Mouse (Mus musculus) T-helper 17 cell (primary cell): Measurements from ENCODE around the gene Map2.

Experiments used
- in situ Hi-C, 2 experiments: fragments of 300-600 bp; cut with MboI, MseI; formaldehyde crosslinking; loops; 1 replicate in 1 of 2; 2 replicates in 1 of 2; pipeline ENCODE4 v1.15.1; 2025; ENCODE audit warnings: high pct_unique_total_duplicates in 2 of 2

Gene Map2

DNA sequence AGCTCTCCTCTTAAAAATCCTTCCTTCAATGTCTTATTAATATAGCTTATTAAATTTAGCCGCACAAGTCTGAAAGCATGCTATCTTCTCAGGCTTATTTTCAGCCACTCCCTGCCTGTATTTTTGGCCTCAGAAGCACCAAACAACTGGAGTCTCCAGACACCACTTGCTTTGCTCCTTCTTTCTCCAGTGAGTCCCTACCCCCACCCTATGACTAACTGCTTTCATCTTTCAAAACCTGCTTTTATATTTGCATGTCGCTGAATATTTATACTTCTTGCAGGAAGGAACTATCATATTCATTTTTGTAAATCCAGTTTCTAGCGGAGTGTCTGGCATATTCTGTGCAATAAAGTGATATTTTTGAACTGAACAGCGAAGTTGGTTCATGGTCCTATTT is 21.6 kb downstream of the Map2 start:
- in situ Hi-C loops: no loop called here

DNA sequence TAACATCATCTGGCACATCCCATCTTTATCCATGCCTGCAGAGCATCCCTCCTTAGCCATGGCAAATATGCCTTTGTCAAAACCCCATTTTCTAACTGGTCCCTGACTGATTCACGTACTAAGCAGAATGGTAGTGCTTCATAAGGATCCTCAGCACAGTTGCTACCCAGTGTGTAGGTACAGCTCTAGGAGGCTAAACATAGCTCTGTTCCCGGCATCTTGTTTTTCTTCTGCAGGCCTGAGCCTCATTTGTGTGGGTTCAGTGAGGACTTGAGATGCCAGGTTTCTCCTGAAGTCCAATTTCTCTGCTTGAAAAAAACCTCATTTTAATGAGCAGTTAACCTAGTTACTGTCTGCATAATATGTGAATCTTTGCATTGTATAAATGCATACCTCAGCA is 30.4 kb downstream of the Map2 start:
- in situ Hi-C loops: no loop called here

DNA sequence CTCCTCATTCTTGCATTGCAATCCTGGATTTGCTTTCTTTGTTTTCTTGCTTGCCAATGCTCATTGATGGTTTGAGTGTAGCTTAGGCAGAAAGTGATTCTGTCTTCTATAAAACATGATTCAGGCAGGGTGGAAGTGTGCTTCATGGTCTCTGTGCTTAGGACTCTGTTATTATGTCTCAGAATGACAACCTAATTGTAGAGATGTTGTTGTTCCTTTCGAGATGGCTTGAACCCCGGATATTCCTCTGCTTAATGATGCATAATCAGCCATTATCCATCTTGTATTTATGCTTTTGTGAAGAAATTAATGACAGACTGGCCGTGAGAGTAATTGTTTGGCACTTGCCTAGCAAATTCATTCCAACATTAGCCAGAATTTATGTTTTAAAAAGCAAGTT is 31.8 kb downstream of the Map2 start:
- in situ Hi-C loops: no loop called here

DNA sequence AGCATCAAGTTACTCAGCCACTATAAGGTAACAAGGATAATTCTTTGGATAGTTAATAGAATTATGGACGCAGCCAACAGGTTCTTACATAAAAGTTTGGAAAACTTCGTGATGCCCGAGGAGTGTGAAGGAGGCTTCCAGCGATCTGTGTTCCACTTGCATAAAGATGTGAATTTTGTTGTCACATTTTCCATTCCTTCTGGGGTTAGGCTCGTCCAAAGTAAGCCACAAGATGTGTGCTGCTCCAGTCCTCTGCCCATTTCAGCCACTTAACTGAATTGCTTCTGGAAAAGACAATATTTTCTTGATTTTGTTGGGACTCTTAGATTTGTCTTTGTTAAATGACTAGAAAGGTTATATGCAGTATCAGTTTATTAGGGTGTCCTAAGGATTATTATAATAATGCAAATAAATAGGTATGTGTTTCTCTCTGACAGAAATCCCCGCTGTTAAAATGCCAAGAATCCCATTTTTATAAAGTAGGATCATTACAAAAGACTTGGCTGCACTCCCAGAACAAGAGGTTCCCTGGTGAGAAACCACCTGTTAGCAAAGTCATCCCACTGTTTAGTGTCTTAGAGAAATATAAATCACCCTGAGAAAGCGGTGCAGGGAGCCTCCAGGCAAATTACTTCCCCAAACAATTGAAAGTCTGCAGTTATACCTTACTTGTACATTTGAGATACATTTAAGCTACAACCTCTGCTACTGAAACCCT is 36.2 kb downstream of the Map2 start:
- in situ Hi-C loops: no loop called here

DNA sequence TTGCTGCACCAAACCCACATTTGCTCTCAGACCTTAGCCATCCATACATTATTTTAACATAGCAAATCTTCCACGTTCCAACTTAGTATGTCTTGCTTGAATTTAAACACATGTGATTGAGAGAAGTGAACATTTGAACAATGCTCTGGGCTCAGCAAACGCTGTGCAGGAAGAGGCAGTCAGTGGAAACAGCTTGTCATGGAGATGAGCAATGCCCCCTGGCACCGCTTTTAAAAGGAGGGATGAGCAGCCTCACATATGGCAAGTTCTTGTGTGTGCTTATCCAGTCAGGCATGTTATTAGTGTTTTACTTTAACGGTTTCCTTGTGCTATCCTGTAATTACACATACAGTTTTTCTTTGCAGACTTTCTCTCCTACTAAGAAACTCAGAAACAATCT is 46.4 kb downstream of the Map2 start:
- in situ Hi-C loops: no loop called here

DNA sequence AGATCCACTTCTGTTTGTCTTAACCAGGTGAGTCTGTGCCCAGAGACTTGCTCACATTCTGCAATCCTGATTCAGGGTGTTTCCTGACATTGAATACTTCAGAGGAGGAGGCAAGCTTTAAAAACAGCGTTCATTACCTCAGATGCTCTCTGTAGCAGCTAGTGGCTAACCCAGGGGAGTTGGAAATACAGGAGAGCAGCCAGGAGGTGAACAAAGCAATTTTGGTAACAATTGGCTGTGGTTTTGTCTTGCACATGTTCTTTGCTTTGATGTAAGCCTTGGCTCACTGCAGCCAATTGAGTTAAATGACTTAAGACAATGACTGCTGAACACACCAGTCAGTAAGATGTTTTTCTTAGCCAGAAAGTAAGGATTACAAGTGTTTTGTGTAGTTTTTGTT is 48.3 kb downstream of the Map2 start:
- in situ Hi-C loops: no loop called here

DNA sequence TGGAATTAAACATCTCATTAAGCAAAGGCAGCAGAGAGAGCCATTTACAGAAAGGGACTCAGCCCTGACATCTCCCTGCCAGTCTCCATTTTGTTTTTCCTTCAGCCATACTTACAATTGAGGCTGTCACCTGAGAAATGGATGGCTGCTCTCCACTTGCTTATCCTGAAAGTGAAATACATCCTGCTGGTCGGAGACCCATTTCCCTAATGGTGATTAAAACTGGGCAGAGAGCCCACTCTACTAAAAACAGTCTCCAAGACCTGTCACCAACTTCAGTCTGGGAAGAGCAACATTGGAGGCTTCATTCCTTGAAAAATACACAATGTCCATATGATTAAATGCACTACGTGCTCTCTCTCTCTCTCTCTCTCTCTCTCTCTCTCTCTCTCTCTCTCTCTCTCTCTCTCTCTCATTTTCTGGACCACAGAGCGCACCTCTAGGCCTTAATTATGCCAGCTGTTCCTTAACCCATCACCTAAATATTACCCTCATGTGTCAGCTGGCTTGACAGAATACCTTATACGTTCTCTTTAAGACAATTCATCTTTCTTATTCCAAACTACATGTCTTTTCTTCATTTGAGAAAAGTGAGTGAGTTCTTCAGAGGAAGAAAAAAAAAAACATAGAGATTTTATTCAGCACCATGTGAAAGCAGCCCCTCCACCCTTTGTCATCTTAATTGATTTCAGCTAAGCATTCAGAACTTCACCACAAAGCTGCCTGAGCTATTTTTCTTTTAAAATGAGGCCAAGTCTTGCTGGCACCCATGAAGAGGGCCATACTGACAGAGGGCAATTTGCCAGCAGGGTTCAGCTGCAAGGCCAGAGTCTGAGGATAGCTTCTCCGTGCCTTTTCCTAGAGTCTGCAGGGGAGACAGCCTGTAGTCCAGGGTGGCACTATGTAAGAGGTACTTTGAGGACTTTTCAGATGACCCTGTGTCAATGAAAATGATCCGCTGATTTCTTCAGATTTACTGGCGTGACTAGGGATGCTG is 51.6 kb downstream of the Map2 start:
- in situ Hi-C loops: no loop called here

DNA sequence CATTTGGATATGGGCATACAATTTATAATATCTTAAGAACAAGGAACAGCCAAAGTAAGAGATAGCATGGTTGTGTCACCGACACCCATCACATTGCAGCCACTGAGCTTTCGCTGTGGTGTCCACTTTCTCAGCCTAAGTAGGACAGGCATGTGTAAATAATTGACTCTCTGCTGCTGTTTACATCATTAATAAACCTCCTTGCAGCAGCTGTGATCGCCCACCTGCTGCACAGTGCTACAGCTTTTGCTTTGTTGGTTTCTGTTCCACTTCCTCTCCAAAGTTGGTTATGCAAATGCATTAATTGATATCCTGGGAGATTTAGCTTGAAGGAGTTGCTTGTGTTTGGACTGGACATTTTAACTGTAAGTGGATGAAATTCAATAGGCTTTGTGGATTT is 53.1 kb downstream of the Map2 start:
- in situ Hi-C loops: no loop called here

DNA sequence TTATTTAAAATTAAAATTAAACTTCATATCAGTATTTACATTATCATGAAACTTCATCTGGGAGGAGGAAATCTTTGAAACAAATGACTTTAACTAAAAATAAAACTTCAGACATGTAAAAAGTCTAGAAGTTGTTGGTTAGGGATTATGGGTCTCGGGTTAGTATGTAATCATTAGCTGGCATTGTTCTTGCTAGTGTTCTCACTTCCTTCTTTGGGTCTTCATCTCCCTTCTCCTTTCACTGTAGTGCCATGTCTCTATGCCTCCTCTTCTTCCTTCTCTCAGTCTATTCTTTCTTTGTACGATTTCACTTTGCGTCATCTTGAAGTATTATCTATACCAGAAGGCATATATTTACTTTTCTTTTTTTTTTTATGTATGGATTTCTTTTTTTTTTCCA is 55.3 kb downstream of the Map2 start:
- in situ Hi-C loops: no loop called here

DNA sequence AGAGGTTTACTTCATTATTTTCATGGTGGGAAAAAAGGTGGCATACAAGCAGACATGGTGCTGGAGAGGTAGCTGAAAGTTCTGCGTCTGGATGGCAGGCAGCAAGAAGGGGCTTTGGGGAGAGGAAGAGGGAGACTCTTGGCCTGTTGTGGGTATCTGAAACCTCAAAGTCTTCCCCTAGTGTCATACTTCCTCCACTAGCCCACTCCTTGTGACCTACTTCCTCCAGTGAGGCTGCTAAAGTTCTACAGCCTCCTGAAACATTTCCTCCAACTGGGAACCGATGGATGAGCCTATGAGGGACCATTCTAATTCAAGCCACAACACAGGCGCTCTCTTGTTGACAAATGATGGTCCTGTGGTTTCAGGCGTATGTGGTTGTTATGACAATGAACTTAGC is 56.9 kb downstream of the Map2 start:
- in situ Hi-C loops: no loop called here

DNA sequence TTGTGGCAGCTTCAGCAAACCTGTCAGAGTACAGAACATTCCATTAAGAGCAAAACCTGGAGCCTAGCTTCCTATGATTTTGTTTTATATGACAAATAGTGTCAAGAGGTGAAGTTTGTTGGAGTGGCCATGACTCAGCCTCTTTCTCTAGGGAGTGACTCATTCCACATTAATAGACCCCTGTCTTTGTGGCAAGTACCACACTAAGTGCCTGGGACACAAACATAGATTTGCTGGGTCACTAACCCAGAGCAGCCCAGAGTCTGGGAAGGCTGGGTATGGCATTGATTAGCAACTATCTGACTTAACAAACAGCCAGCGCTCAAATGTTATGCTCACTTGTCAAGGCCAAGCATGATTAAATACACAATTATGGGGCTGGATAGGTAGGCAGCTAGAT is 69.8 kb downstream of the Map2 start:
- in situ Hi-C loops: no loop called here

DNA sequence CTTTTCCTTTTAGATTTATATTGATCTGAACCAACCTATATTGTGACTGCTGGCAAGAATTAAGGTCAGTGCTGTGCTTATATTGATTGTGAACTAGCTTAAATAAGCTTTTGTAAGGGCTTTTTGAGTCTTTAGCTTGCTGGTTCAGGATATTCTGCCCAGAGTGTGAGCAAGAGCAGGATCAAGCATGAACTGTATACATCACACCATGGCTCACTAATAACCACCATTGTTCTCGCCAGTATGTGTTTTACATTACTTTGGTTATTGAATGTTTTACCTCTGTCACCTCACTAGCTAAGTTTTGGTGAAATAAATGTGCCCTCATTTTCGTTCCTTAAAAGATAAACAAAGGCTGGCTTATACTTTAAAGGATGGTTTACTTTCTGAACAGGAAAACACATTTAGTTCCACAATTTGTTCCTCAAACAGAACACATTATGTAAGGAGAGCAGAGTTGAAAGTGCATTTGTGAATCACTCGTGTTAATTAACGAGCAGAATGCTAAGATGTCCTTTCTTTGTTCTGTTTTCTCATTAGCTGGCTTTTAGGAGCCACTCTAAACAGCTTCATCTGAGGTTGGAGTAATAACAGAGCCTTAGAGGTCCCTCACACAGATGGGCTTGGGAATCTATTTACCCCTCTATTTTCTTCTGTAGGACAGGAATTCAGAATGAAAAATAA is 76.7 kb downstream of the Map2 start:
- in situ Hi-C loops: no loop called here

DNA sequence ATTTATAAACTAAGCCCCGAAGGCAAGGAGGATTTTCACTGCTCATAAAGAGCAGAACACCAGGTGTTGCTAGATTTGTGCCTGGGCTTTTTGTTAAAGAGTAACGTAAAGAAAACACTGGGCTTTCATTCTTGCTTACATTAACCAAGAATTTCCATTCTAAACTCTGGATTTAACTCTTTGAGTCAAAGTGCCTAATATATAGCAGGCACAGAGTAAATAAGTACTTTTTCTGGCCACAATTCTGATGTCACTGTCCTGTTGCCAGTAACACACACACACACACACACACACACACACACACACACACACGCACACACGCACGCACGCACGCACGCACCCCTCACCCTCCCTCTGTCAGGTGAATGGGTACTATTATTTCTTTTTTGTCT is 77.3 kb downstream of the Map2 start:
- in situ Hi-C loops: no loop called here

DNA sequence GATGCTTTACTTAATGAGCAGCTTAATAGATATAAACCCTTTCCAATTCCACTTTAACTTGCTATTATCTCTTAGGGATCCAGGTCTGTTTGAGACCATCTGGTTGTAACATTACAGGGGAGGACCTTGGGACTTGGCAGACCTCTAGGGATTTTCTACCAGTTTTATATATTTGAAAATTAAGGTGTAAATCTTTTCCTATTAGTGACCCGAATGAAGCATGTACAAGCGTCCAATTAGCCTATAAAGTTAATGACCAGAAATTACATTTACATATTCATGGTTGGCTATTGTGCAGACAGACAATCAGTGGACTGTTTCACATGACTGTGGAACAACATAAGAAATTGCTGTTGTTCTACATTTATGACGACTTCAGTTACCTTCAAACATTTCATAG is 88.1 kb downstream of the Map2 start:
- in situ Hi-C loops: no loop called here

DNA sequence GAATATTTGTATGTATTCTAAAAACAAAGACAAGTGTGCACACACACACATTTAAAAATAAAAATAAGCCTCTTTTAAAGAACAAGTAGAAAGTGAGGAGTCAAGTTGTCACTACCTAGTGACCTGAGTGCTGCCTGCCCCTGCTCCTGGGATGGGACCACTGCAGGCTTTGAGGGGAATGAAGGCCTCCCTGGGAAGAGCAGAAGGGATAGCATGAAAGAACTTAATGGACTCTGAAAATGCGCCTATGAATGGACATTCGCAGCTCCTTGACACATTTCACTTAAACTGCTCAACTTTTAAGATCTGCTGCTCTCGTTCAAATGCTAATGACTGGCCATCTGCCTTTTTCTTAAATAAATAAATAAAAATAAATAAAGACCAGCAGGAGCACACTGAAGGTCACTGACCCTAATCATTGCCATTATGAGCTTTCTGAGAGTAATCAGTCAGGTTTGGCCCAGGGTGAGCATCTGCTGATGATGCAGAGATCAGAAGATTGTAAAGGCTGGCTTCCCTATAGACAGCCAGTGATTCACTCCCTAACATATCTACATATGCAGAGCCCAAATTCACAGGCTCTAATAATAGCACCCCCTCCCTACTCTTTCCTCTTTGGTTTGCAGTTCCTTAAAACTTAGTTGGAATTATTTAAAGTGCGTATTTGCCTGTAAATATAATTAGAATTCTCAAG is 91.3 kb downstream of the Map2 start:
- in situ Hi-C loops: no loop called here

DNA sequence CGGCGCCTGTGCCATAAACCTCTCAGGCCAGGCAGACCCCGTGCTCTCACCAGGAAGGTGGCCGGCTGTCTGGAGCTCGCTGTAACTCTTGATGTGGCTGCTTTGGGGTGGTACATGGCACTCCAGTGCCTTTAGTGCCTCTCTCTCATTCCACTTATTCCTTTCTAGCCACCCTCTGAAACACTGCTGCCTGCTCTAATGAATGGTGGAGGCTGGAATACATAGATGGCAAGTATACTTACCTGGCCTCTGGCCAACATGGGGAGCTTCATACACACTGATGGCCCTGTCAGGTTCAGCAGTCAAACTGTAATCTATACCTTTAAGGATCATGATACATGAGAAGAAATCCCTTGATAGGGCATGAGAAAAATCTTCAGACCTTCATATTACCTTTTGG is 102.6 kb downstream of the Map2 start:
- in situ Hi-C loops: no loop called here

DNA sequence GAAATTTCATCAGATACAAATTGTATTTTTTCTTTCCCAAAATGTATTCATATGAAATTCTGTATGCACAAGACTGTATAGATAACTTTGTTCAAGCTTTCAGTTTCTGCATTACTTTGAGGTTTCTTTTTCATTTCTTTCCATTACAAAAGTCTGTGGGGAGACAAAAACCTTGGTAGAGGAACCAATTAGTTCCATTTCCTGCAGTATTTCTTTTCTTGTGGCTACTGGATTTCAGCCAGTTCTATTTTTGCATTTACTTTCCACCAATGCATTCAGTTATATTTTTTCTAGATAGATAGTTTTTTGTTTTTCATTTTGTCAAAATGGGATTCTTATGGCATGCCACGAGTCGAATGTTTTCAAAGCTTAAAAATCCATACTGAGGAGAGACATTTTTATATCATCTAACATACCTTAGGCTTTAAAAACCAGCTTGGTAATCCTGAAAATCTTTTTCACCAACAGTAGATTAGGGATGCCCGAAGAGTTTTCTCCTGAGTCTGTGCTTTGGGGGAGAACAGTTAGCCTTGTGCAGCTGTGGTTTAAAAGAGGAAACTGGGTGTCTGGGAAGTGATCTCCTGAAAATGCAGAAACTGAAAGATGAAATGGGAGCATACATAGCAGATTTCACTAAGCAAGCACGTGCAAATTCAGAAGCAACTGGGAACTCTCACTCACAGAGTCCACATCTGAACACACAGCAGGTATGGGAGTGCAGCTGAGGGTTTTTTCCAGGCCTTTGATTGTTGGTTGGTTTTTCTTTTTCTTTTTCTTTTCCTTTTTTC is 104.3 kb downstream of the Map2 start:
- in situ Hi-C loops: no loop called here

DNA sequence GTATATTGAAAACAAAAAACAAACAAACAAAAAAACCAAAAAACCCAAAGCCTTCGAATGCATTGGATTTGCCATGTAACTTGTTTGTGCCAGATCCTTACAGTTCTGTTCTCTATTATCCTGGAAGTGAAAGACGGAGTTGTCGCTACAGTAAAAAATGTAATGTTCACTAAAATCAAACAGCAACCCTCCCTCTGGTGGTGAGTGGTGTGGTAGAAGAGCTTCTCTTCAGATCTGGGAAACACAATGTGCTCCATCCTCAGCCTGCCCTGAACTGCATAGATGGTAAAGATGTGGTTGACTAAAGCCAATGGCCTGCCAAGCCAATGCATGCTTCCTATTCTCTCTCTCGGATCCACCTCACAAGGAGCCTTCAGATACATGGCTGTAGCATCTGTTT is 105.1 kb downstream of the Map2 start:
- in situ Hi-C loops: no loop called here

DNA sequence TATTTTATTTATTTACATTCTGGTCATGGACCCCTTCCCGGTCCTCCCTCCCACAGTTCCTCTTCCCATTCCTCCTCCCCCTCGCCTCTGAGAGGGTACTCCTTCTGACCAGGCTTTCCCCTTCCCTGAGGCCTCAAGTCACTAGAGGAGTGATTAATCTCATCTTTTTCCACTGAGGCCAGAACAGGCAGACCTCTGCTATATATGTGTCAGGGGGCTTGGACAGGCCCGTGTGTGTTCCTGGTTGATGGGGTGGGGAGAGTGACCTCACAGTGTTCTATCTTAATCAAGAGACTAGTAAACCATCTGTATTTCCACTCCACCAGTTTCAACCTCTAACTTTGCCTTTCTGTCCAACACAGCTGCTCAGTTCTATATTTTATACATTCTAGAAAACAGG is 107.4 kb downstream of the Map2 start:
- in situ Hi-C loops: no loop called here

DNA sequence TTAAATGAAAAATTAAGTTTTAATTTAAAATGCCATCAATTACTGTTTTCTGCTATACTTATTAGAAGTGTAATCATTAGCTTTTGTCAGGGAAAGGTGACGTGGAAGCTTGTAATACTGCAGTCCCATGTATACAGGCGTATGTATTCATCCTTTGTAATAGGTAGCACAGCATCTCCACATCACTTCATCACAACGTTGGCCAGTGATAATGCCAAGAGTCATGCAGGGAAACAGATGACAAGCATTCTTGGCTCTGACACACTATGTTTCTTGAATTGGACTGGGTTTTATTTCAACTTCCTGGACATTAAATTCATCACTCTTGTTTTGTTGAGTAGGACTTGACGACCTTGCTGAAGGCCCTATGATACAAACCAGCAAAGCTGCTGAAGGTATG is 113.9 kb downstream of the Map2 start:
- in situ Hi-C loops: no loop called here
